Mouse (Mus musculus) urinary bladder, adult 2 months (tissue): ENCODE measurements around the gene Pigl. TPM values are rescaled to one million over a fixed set of nuclear protein-coding genes. Genes with fewer than 3 reads are reported as not detected.
"Not testable (repeated sequence)": the region's sequence is repeated elsewhere in the genome, so short reads cannot be mapped to it uniquely, and the experiment has no call there.

Source experiments
- DNase-seq: peaks from one replicate; pipeline ENCODE4 v3.0.0; 2022; ENCODE audit warnings: low spot score
- polyA plus RNA-seq: library from polyadenylated mRNA; depleted of rRNA; stranded (reverse); fragments of >200 nt; gene quantifications from 2 replicates; pipeline ENCODE4 v1.2.3, GENCODE M21; 2012

Pigl gene
- polyA plus RNA-seq, 1 experiment, result 9.4 TPM

DNA sequence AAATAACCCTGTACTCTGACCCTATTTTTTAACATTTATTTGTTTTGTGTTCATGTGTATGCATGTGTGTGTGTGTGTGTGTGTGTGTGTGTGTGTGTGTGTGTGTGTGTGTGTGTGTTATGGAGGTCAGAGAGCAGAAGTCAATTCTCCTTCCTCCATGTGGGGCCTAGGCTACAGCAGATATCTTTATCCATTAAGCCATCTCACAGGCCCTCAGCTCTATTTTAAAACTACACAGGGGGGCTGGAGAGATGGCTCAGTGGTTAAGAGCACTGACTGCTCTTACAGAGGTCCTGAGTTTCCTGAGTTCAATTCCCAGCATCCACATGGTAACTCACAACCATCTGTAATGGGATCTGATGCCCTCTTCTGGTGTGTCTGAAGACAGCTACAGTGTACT lies 9.0 kb downstream of the Pigl start:
- not testable (repeated sequence) for DNase-seq

DNA sequence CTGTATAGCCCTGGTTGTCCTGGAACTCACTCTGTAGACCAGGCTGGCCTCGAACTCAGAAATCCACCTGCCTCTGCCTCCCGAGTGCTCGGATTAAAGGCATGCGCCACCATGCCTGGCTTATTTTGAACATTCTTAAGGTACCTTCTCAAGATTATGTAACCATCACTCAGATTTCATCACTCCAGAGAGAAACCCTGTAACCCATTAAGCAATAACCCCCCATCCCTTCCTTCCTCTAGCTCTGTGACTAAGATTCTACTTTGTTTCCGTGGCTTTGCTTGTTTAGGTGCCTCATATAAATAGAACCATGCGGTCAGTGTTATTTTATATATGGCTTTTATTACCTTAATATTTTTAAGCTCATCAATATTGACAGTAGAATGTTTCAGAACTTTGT lies 12.2 kb downstream of the Pigl start:
- DNase-seq, result no peak

DNA sequence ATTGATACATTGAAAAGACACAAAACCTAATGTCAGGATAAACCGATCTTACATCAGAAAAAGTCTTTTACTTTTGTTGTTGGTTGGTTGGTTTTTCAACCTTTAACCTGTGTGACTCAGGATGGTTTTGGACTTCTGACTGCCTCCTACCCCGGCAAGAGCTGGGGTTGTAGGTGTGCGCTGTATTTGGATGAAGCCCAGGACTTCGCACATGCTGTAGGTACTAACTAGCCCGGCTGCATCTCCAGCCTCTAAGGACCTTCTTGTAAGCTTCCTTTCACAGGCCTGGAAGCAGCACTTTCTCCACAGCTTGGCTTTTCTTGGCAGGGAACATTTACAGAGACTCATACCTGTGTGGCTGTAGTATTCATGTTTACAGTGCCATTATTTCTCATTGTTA lies 15.3 kb downstream of the Pigl start:
- no peak for DNase-seq

DNA sequence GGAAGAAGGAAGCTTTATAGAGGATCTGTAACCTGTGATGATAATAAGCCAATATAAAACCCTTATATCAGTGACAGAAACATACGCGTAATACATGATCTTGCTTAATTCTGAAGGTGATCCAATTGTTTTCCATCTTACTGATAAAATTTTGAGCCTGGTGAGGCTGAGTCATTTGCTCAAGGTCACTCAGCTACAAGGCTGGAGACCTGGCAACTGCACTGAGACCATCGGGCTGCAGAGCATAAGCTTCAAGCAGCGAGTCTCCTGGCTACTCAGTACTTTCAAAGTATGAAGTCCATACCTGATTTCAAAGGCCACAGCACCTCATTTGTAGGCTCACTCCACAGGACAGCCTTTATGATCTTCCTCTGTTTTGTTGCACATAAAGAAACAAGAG lies 17.9 kb downstream of the Pigl start:
- no peak for DNase-seq

DNA sequence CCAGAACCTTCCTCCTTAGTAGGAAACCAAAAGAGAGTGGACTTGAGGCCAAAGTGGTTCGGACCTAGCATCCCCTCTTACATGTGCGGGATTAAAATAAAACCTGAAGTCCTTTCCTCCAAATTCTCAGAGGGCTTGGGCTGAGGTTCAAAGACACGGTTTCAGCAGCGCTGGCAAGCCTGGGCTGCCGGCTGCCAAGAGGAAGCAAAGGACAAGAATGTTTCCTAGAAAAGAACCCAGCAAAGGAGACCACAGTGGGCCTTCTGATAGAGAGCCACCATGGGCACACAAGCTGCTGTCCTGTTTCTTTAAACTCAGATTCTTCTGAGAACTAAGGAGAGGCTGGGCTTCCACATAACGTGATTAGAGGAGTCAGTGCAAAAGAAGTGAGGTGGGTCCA lies 20.7 kb downstream of the Pigl start:
- DNase-seq, result no peak

GRCm38 (mm10) chr11:62479581-62479980 lies 21.3 kb downstream of the Pigl start:
- DNase-seq, result no peak

- DNase-seq, result no peak
Measured at GRCm38 (mm10) chr11:62486949-62487348, 28.7 kb downstream of the Pigl start.

DNA sequence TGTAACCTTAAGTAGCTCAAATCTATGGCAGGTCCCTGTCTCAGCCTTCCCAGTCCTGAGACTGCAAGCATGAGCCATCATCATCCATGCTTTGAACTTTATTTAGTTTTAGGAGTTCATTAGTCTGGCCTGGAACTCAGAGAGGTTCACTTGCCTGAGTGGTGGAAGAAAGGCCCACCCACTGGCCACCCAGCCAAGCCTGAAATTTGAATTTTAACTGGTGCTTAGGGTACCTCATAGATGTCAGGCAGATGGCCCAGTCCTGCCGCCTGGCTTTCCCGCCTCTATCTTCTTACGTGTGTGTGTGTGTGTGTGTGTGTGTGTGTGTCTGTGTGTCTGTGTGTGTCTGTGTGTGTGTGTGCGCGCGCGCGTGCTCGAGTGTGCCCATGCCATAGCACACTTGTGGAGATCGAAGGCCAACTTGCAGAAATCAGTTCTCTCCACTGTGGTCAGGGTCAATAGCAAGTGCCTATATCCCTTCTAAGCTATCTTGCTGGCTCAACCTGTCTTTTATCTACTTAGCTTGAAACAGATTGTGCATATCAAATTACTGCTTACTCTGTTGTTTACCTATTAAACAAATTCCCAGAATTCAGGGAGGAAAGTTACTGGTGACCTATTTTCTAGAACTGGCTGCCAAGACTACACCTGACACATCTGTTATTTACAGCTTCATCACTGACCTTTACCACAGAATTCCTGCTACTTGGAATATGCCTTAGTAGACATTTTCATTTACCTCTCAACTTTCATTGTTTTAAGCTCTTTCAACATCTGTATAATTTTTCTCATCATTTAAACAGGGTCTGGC lies 29.5 kb downstream of the Pigl start:
- no peak for DNase-seq

GRCm38 (mm10) chr11:62493701-62494100 lies 35.4 kb downstream of the Pigl start:
- DNase-seq, result no peak

DNA sequence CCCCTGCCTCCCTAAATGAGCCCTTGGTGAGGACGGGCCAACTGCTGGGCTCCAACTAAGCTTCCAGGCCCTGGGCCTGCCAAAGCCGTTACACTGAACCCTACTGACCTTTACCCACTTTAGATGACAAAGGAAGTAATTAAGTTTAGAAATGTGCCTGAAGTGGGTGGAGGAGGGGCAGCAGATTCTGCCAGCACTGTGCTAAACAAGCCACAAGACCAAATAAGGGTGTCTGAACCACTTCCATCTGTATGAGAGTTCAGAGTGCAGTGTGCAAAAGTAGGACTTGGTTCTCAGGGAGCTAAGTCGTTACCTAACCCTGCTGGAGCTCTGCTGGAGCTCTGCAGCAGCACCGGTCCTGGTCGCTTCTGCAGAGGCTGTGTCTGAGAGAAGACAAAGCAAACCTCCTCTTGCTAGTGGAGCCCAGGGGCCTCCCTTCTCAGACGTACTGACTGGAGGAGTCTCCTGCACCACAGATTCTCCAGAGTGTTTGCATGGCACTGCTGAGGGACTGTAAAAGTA lies 36.6 kb downstream of the Pigl start:
- no peak for DNase-seq

GRCm38 (mm10) chr11:62495276-62495801 lies 37.1 kb downstream of the Pigl start:
- peak; percentile 30 for DNase-seq

GRCm38 (mm10) chr11:62496151-62496715 lies 38.0 kb downstream of the Pigl start:
- no peak for DNase-seq

DNA sequence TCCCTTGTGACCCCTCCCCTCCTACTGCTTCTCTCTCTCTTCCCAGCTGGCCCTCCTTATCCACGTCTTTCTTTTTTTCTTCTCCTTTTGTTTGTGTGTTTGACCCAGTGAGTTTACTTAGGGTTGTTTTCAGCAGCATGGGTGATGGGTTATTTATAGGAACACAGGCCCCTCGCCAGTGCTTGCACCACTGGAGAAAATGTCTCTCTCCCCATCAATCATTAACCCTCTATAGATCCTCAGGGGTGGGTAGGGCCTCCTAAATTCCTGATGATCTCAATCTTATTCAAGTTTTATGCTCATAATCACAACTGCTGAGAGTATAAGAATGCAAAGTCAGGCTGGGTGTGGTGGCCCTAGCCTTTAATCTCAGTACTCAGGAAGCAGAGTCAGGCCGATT lies 38.9 kb downstream of the Pigl start:
- no peak for DNase-seq

DNA sequence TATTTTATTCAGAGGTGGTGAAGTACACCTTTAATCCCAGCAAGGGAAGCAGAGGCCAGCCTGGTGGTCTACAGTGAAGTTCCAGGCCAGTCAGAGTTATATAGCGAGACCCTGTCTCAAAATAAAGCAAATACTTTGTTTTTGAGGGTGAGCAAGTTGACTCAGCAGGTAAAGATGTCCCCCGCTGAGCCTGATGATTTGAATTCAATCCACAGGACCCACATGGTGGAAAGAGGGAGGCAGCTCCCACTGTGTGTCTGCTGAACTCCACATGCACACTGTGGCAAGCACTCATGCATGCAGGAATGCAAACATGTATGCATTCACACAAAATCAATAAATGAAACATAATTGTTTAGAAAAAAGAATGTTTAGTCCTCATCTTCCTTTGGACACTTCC lies 40.5 kb downstream of the Pigl start:
- no peak for DNase-seq

DNA sequence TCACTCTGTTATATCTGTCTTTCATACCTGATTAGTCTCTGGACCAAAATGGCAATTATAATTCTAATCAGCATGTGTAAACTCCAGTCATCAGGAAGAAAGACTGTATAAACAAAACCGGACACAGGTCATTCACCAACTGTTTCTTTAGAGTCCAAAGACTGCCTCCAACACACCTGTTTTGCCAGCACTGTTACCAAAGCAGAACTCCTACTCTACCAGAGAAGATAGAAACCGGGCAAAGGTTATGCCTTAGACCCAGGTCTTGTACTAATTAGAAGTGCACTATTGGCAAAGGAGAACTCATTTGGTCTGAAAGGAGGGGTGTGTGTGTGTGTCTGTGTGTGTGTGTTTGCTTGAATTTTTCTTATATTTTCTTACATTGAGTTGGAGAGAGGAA lies 42.3 kb downstream of the Pigl start:
- DNase-seq, result no peak

DNA sequence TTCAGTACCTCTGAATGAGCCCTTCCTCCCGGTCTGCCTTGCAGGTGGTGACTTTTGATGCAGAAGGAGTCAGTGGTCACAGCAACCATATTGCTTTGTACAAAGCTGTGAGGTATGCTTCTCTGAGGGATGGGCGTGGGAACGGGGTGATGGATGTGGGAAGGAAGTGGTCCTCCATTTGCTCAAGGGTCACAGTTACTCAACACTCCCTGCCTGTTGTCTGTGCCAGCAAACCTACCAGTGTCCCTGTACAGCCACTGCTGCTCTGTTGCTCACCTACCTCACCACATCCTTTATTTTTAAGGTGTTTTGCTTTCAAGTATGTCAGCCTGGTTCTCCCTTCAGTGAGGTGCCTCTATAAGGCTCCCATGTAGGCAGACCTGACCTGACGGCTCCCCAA lies 49.4 kb downstream of the Pigl start:
- DNase-seq, result no peak

DNA sequence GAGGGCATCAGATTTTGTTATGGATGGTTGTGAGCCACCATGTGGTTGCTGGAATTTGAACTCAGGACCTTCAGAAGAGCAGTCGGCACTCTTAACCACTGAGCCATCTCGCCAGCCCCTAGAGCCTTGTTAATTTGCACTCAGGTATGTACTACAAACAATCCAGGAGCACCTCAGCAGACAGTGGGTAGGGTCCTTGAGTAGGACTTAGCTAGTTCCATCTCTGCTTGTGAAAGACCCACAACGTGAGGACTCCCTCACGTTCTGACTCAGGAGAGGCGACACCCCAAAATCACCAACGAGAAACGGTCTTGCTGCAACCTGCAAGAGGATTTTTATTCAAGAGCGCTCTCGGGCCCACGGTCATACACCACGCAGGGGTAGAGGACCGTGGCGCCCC lies 50.1 kb downstream of the Pigl start:
- not testable (repeated sequence) for DNase-seq

- DNase-seq, result not testable (repeated sequence)
Measured at GRCm38 (mm10) chr11:62508816-62509215, 50.6 kb downstream of the Pigl start.

DNA sequence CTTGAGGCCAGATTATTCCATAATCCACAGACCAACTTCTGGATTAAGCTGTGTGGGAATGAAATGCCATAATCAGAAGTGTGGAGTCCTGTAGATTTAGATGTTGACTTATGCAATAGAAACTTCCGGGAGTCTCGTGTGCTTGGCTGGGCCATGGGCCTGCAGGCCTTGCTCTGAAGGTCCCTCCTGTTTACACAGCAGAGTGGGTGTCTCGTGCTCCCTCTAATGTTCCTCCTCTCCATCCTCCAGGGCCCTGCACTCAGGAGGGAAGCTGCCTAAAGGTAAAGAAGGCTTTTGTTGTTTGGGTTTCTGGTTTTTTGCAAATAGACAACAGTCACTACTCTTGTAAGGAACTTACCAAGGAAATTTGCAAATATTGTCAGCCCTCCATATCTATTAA lies 51.3 kb downstream of the Pigl start:
- no peak for DNase-seq

DNA sequence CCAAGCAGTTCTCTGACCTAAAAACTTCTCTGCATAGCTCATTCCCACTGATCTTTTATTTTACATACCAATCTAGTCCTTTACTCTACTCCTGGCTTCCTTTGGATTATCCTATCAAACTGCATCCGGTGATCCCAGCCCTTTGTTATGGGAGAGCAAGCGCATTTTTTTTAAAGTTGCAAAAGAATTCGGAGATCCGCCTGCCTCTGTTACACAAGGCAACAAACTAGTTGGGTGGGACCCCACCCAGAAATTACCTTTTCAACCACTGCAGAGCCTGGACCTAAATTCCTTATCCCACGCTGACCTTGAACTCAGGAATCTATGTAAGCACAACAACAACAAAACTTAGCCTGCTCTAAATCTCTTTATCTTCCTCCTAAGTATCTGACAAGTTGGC lies 52.7 kb downstream of the Pigl start:
- DNase-seq, result no peak

GRCm38 (mm10) chr11:62511444-62512202 lies 53.4 kb downstream of the Pigl start:
- DNase-seq, result no peak

DNA sequence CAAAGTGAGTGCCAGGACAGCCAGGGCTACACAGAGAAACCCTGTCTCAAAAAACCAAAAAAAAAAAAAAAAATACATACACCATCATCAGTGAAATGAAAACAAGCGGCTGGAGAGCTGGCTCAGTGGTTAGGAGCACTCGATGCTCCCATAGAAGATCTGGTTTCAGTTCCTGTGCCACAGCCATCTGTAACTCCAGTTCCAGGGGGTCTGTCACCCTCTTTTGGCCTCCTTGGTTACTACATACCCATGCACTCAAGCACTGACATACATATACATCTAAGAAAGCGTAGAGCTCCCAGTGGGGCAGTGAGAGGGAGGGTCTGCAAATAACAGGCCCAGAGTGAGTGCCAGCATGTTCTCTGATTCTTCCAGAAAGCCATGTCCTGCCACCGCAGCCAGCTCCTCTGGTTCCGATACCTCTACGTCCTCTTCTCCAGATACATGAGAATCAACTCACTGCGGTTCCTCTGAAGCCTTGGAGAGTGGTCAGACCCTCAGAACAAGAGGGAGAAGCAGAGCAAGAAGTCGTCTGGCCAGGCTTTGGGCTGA lies 54.3 kb downstream of the Pigl start:
- DNase-seq, result no peak
